Mouse (Mus musculus) hindbrain, embryonic 15.5 days (tissue): Measurements from ENCODE around the gene Bnc1. TPM values are rescaled to one million over a fixed set of nuclear protein-coding genes. Genes with fewer than 3 reads are reported as not detected.

Experiments used
- ATAC-seq: fragments of 200-750 bp; cut with Nextera tagmentation; 2 replicates; pipeline ENCODE4 v1.8.0; 2017; ENCODE audit warnings: low read depth, moderate number of reproducible peaks, moderate TSS enrichment; ENCODE audit not compliant: low FRiP score
- H3K27ac ChIP-seq: fragments of 300-500 bp; sonication (generic); replicated peaks from 2 replicates; pipeline ENCODE4 v1.5.1; 2015; ENCODE audit warnings: mild to moderate bottlenecking, inconsistent platforms
- H3K27me3 ChIP-seq: fragments of 300-500 bp; sonication (generic); 2 replicates; pipeline ENCODE4 v1.6.1; 2015; ENCODE audit warnings: control low read depth, inconsistent platforms
- H3K36me3 ChIP-seq: fragments of 300-500 bp; sonication (generic); 2 replicates; pipeline ENCODE4 v1.6.1; 2015; ENCODE audit warnings: control low read depth, inconsistent platforms
- H3K4me1 ChIP-seq: fragments of 300-500 bp; sonication (generic); replicated peaks from 2 replicates; pipeline ENCODE4 v1.6.1; 2015; ENCODE audit warnings: control low read depth, inconsistent platforms
- H3K4me2 ChIP-seq: fragments of 300-500 bp; sonication (generic); 2 replicates; pipeline ENCODE4 v1.6.1; 2015; ENCODE audit warnings: moderate library complexity, mild to moderate bottlenecking, inconsistent platforms
- H3K4me3 ChIP-seq: fragments of 300-500 bp; sonication (generic); 2 replicates; pipeline ENCODE4 v1.5.1; 2015; ENCODE audit warnings: mild to moderate bottlenecking, inconsistent platforms
- H3K9ac ChIP-seq: fragments of 300-500 bp; sonication (generic); 2 replicates; pipeline ENCODE4 v1.6.1; 2015; ENCODE audit warnings: inconsistent platforms
- H3K9me3 ChIP-seq: fragments of 300-500 bp; sonication (generic); 2 replicates; pipeline ENCODE4 v1.6.1; 2016; ENCODE audit warnings: control low read depth, inconsistent platforms
- WGBS: fragments of 180-500 bp; shearing (Covaris S2); methylation state at CpG from one replicate; pipeline ENCODE4 v1.1.7; 2015; 5-methylcytosine and 5-hydroxymethylcytosine counted together
- polyA plus RNA-seq: library from polyadenylated mRNA; unstranded; fragments of >200 nt; fragmentation: Nextera tagmentation; extraction: Ambion mirVana; gene quantifications from 2 replicates; pipeline ENCODE4 v1.2.1, GENCODE M21; 2015

Gene Bnc1
- polyA plus RNA-seq = 0.36 and 0.69 TPM in 2 replicates

GRCm38 (mm10) chr7:81992131-81993061 lies at the start of gene Bnc1:
Bnc1 (minus strand) TSS chr7:81992292.
- peak; percentile 68 for ATAC-seq
- Histone ChIP-seq H3K27ac (no peak within 1 kb of the TSS), H3K36me3 (no peaks in the 10 kb centered on the region), H3K4me2 (peak within 1 kb of the TSS; percentile 85), H3K4me1 (peaks cover 15% of the 10 kb centered on the region), H3K9me3 (no peaks in the 10 kb centered on the region), H3K4me3 (peak within 1 kb of the TSS; percentile 45), H3K9ac (peak within 1 kb of the TSS; percentile 30), H3K27me3 (peaks cover 74% of the 10 kb centered on the region)
- under 1% methylated on average over 99 of the region's 105 CpGs for WGBS

GRCm38 (mm10) chr7:82033347-82033746 lies 41.3 kb upstream of the Bnc1 start:
- Histone ChIP-seq H3K9me3 (no peaks in the 10 kb centered on the region), H3K4me3 (no peak overlapping the region), H3K4me2 (no peak overlapping the region), H3K27me3 (no peaks in the 10 kb centered on the region), H3K27ac (no peak overlapping the region), H3K9ac (no peak overlapping the region), H3K4me1 (no peaks in the 10 kb centered on the region), H3K36me3 (no peaks in the 10 kb centered on the region)
- ATAC-seq = no peak
- 42% methylated on average over 1 of the region's 1 CpGs for WGBS

DNA sequence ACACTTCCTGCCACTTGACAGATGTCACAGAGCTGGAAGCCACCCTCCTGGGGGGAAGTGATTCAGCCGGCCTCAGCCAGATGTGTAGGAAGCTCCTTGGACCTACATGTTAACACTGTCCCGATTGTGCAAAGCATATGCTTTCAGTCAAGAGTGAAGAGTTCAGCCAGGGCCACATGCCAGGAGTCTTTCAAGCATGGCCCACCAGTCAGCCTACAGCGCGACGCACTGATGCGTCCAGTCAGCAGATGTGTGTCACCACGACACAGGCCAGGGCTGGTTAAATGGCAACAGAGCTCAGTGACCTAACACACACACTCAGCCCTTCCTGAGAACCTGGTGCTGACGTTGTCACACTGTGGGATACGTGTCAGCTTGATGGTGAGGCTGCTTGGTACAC lies 37.6 kb upstream of the Bnc1 start:
- Histone ChIP-seq H3K9me3 (no peaks in the 10 kb centered on the region), H3K4me2 (no peak overlapping the region), H3K9ac (no peak overlapping the region), H3K4me1 (no peaks in the 10 kb centered on the region), H3K27me3 (no peaks in the 10 kb centered on the region), H3K27ac (no peak overlapping the region), H3K36me3 (no peaks in the 10 kb centered on the region), H3K4me3 (no peak overlapping the region)
- WGBS = 57% methylated on average over 9 of the region's 9 CpGs
- peak; percentile 87 for ATAC-seq

DNA sequence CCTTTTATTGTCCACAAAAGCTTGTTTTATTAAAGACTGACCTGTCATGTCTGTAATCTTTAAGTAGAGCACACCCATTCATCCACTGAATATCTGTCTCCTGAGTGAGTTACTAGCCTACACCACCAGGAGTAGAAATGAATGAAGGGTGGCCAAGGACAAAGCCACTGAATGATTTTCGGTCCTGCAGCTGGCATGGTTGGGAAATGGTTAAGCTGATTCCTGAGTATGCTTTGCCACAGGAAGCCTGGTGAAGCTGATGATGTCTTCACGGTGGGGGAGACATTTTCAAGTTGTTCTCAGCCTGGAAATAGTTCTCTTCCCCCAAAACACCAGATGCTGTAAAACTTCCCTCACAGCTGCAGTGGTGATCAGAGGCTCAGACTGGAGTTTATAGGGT lies 33.7 kb upstream of the Bnc1 start:
- no peak overlapping the region for H3K4me2 ChIP-seq
- 67% methylated on average over 2 of the region's 2 CpGs for WGBS
- H3K9ac ChIP-seq = no peak overlapping the region
- ATAC-seq = no peak
- H3K27me3 ChIP-seq = no peaks in the 10 kb centered on the region
- no peaks in the 10 kb centered on the region for H3K36me3 ChIP-seq
- H3K4me1 ChIP-seq = no peaks in the 10 kb centered on the region
- H3K4me3 ChIP-seq = no peak overlapping the region
- H3K9me3 ChIP-seq = no peaks in the 10 kb centered on the region
- no peak overlapping the region for H3K27ac ChIP-seq

DNA sequence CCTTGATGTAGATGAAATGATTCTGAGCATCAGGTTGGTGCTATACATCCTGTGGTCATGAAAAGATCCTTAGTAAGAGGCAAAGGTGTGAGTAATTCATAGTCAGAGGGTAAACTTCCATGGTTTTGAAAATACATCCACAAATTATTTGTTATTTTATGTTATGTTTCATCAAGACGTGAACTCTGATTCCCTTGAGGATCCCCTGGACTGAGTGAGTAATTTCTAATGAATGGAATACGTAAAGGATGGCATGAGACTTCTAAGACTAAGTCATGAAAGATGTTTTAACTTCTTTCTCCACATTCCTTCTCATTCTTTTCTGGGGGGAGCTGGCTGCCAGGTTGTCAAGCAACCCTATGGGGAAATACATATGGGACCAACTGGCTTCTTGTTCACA lies 31.6 kb upstream of the Bnc1 start:
- no peak for ATAC-seq
- 95% methylated on average over 2 of the region's 2 CpGs for WGBS
- no peaks in the 10 kb centered on the region for H3K4me1 ChIP-seq

GRCm38 (mm10) chr7:82022404-82022803 lies 30.3 kb upstream of the Bnc1 start:
- Histone ChIP-seq H3K36me3 (no peaks in the 10 kb centered on the region), H3K27me3 (peaks cover 3% of the 10 kb centered on the region; the same call in 1 of the 2 replicates), H3K4me2 (no peak overlapping the region), H3K27ac (no peak overlapping the region), H3K4me1 (0 out of 2 replicates have a peak, but pooled peaks cover 1% of the 10 kb centered on the region), H3K9me3 (no peaks in the 10 kb centered on the region), H3K9ac (no peak overlapping the region), H3K4me3 (no peak overlapping the region)
- ATAC-seq = no peak
- 92% methylated on average over 1 of the region's 1 CpGs for WGBS

More for the DNA sequence above, 31.6 kb upstream of the Bnc1 start:
- no peaks in the 10 kb centered on the region for H3K27me3 ChIP-seq
- H3K36me3 ChIP-seq = no peaks in the 10 kb centered on the region
- H3K9me3 ChIP-seq = no peaks in the 10 kb centered on the region
- no peak overlapping the region for H3K9ac ChIP-seq
- no peak overlapping the region for H3K4me2 ChIP-seq
- H3K27ac ChIP-seq = no peak overlapping the region
- no peak overlapping the region for H3K4me3 ChIP-seq

DNA sequence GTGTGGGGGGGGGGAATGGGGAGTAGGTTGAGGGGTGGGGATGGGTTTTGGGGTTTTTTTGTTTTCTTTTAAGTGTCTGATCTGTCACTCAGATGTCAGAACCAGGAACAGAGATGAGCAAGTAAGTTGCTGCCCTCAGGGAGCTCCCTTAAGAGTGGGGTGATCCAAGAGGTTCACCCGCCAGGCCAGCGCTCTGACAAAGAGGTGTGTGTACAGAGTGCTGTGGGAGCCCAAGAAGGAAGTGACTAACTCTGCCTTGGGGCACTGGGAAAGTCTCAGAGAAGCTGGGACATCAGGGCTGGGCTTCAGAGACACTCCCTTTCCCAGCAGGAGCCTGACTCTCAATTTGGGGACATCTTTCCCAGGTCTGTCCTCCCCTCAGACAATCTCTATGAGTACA lies 25.9 kb upstream of the Bnc1 start:
- 86% methylated on average over 2 of the region's 2 CpGs for WGBS

DNA sequence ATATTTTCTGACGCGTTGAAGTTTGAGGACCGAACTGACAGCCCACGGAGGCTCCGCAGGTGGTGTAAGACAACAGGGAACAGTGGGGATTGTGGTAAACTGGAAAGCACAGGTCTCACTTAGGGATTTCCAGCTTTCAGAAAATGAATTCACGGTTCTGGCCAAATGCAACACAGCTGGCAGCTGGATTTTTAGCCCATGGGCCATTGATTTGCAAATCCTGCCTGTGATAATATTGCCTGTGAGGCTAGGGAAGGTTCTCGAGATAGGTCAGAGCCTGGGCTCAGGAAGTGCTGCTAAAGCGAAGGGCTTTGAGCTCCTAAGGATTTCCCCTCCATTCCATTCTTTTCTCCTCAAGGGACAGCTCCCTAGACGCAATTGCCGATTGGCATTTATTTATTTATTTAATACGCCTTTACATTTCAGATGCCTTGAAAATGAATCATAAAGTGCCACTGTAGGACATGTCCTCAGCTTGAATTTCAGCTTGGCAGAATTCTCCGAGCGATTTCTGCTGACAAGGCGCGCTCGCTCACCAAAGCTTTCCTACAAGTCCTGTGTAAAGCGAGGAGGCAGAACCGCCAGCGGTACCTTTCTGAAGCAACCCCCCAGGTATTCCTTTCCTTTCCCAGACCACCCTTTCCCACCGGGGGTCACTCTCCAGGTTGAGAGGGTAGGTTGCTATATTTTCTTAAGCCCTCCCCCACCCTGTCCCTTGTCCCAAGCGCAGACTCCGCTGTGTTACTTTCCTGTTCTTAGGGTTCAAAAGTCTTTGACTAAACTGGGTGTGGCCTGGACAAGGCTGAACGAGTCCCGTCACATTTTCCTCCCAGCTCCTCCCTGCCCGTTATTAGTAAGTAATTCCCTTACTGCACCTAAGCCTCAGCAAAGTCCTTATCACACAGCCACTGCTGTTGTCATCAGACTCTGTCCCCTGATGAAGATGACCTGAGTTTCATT lies 24.9 kb upstream of the Bnc1 start:
- ATAC-seq = no peak
- no peak overlapping the region for H3K9ac ChIP-seq
- peaks cover 11% of the 10 kb centered on the region for H3K27me3 ChIP-seq
- H3K36me3 ChIP-seq = no peaks in the 10 kb centered on the region
- H3K27ac ChIP-seq = no peak overlapping the region
- 5% methylated on average over 25 of the region's 25 CpGs for WGBS
- peak overlapping the region; percentile 50 for H3K4me2 ChIP-seq
- peak overlapping the region; percentile 23; the same call in 1 of the 2 replicates for H3K4me3 ChIP-seq
- no peaks in the 10 kb centered on the region for H3K9me3 ChIP-seq
- peaks cover 14% of the 10 kb centered on the region for H3K4me1 ChIP-seq

More for the DNA sequence above, 25.9 kb upstream of the Bnc1 start:
- Histone ChIP-seq H3K27me3 (peaks cover 11% of the 10 kb centered on the region), H3K36me3 (no peaks in the 10 kb centered on the region), H3K9me3 (no peaks in the 10 kb centered on the region), H3K9ac (no peak overlapping the region), H3K27ac (no peak overlapping the region), H3K4me3 (no peak overlapping the region), H3K4me2 (no peak overlapping the region), H3K4me1 (peaks cover 9% of the 10 kb centered on the region)
- no peak for ATAC-seq

- Histone ChIP-seq H3K4me3 (no peak overlapping the region), H3K9me3 (no peaks in the 10 kb centered on the region), H3K27ac (no peak overlapping the region), H3K36me3 (no peaks in the 10 kb centered on the region), H3K4me2 (no peak overlapping the region), H3K4me1 (peaks cover 13% of the 10 kb centered on the region), H3K27me3 (peaks cover 7% of the 10 kb centered on the region), H3K9ac (no peak overlapping the region)
- ATAC-seq = peak; percentile 29; the same call in 1 of the 2 replicates
- WGBS = 13% methylated on average over 13 of the region's 13 CpGs
Observed at GRCm38 (mm10) chr7:82012472-82012871, 20.4 kb upstream of the Bnc1 start.

GRCm38 (mm10) chr7:82011534-82012401 lies 19.7 kb upstream of the Bnc1 start:
- Histone ChIP-seq H3K4me2 (no peak overlapping the region), H3K27me3 (peaks cover 6% of the 10 kb centered on the region; the same call in 1 of the 2 replicates), H3K36me3 (no peaks in the 10 kb centered on the region), H3K4me3 (no peak overlapping the region), H3K9ac (no peak overlapping the region), H3K4me1 (peaks cover 6% of the 10 kb centered on the region), H3K27ac (no peak overlapping the region), H3K9me3 (no peaks in the 10 kb centered on the region)
- 77% methylated on average over 18 of the region's 19 CpGs for WGBS
- ATAC-seq = no peak

- H3K9me3 ChIP-seq = no peaks in the 10 kb centered on the region
- no peak overlapping the region for H3K27ac ChIP-seq
- H3K4me2 ChIP-seq = no peak overlapping the region
- H3K4me3 ChIP-seq = no peak overlapping the region
- 0 out of 2 replicates have a peak, but pooled peaks cover under 1% of the 10 kb centered on the region for H3K4me1 ChIP-seq
- H3K36me3 ChIP-seq = no peaks in the 10 kb centered on the region
- no peak for ATAC-seq
- 80% methylated on average over 2 of the region's 2 CpGs for WGBS
- no peak overlapping the region for H3K9ac ChIP-seq
- H3K27me3 ChIP-seq = no peaks in the 10 kb centered on the region
Observed at GRCm38 (mm10) chr7:82007151-82007550, 15.1 kb upstream of the Bnc1 start.
